Mouse (Mus musculus) MEL (cell line): ENCODE measurements around the gene Olfr1496.

ENCODE experiments used
- BHLHE40 ChIP-seq: IDR thresholded peaks from 2 replicates; pipeline ENCODE4 v1.6.1; 2012; ENCODE audit warnings: low read depth, mild to moderate bottlenecking, inconsistent platforms, low read length, improper control_type of control experiment, borderline replicate concordance
- CTCF ChIP-seq, 3 experiments: IDR thresholded peaks in 2 of 3; conservative IDR thresholded peaks in 1 of 3; 2 replicates each; pipeline ENCODE4 v1.5.1; 2011 to 2012; ENCODE audit warnings: low read length in 3 of 3, low read depth in 2 of 3, mild to moderate bottlenecking in 2 of 3, improper control_type of control experiment in 1 of 3, inconsistent platforms in 1 of 3, mixed read lengths in 1 of 3, moderate library complexity in 1 of 3; ENCODE audit not compliant: control insufficient read depth in 1 of 3, insufficient read depth in 1 of 3, poor library complexity in 1 of 3, severe bottlenecking in 1 of 3
- EP300 ChIP-seq, 2 experiments: IDR thresholded peaks; 2 replicates each; pipeline ENCODE4 v1.6.1; 2011; ENCODE audit warnings: improper control_type of control experiment in 2 of 2, low read length in 2 of 2, low read depth in 1 of 2, mild to moderate bottlenecking in 1 of 2
- MAFK ChIP-seq: IDR thresholded peaks from 2 replicates; pipeline ENCODE4 v1.6.1; 2011; ENCODE audit warnings: low read depth, mild to moderate bottlenecking, low read length, improper control_type of control experiment, borderline replicate concordance
- MYB ChIP-seq: IDR thresholded peaks from 2 replicates; pipeline ENCODE4 v1.6.1; 2011; ENCODE audit warnings: mild to moderate bottlenecking, low read depth, low read length, improper control_type of control experiment
- NRF1 ChIP-seq: IDR thresholded peaks from 2 replicates; pipeline ENCODE4 v1.6.1; 2014; ENCODE audit warnings: low read depth, mild to moderate bottlenecking, inconsistent platforms, low read length, improper control_type of control experiment, moderate library complexity; ENCODE audit not compliant: poor library complexity, insufficient read depth, severe bottlenecking
- POLR2A ChIP-seq, 2 experiments: IDR thresholded peaks; 2 replicates each; pipeline ENCODE4 v1.6.1; 2011 to 2012; ENCODE audit warnings: low read length in 2 of 2, mild to moderate bottlenecking in 2 of 2, control low read depth in 1 of 2, improper control_type of control experiment in 1 of 2, low read depth in 1 of 2, moderate library complexity in 1 of 2; ENCODE audit not compliant: control insufficient read depth in 1 of 2, insufficient read depth in 1 of 2, poor library complexity in 1 of 2
- POLR2AphosphoS2 ChIP-seq: IDR thresholded peaks from 2 replicates; pipeline ENCODE4 v1.6.1; 2011; ENCODE audit warnings: low read length, improper control_type of control experiment
- POLR2AphosphoS5 ChIP-seq: IDR thresholded peaks from 2 replicates; pipeline ENCODE4 v1.6.1; 2012; ENCODE audit warnings: low read depth, borderline replicate concordance, mild to moderate bottlenecking, inconsistent platforms, low read length, moderate library complexity, mixed read lengths
- SMC3 ChIP-seq: IDR thresholded peaks from 2 replicates; pipeline ENCODE4 v1.6.1; 2011; ENCODE audit warnings: low read depth, low read length, improper control_type of control experiment
- TBP ChIP-seq: IDR thresholded peaks from 2 replicates; pipeline ENCODE4 v1.8.0; 2011; ENCODE audit warnings: low read depth, low read length, improper control_type of control experiment
- USF1 ChIP-seq: IDR thresholded peaks from 2 replicates; pipeline ENCODE4 v1.6.1; 2014; ENCODE audit warnings: low read depth, mild to moderate bottlenecking, inconsistent platforms, low read length, improper control_type of control experiment, moderate library complexity
- USF2 ChIP-seq, 2 experiments: IDR thresholded peaks; 2 replicates each; pipeline ENCODE4 v1.6.1; 2011 to 2012; ENCODE audit warnings: improper control_type of control experiment in 2 of 2, low read length in 2 of 2, borderline replicate concordance in 1 of 2, inconsistent platforms in 1 of 2, low read depth in 1 of 2, mild to moderate bottlenecking in 1 of 2; ENCODE audit not compliant: insufficient read depth in 1 of 2
- ZC3H11A ChIP-seq: IDR thresholded peaks from 2 replicates; pipeline ENCODE4 v1.6.1; 2012; ENCODE audit warnings: low read depth, mild to moderate bottlenecking, inconsistent platforms, low read length, improper control_type of control experiment

DNA sequence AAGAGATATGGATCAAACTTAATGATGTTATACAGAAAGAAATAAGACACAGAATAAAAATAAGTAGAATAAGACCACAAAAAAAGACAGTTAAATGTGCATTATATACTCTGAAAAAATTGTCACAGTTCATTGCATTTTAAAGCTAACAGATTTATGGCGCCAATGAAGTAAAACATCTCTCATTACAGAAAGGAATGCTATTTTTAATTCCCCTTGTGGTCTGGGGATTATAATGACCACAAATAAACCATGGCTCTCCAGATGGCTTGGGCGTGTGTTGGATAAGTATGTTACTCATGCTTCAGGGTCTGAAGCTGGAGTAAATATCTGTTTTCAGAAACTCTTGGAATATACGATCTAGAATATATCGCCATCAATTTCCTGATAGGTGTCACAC, 38.2 kb upstream of the Olfr1496 start, which contains the start of gene Olfr1494:
- TF ChIP-seq TBP: no peak
- TF ChIP-seq NRF1: no peak
- no peak for TF ChIP-seq ZC3H11A
- TF ChIP-seq MAFK: no peak
- no peak for TF ChIP-seq CTCF (IDR thresholded peaks at IDR 0.05 in 2 of 3, conservative IDR thresholded peaks at IDR 0.05 in 1 of 3; ENCODE audit: control insufficient read depth in 1 of 3, insufficient read depth in 1 of 3, low read depth in 2 of 3, low read length in 3 of 3, poor library complexity in 1 of 3, severe bottlenecking in 1 of 3)
- no peak for TF ChIP-seq USF2 (IDR thresholded peaks at IDR 0.05; ENCODE audit: borderline replicate concordance in 1 of 2, insufficient read depth in 1 of 2, low read depth in 1 of 2, low read length in 2 of 2)
- no peak for TF ChIP-seq POLR2A (IDR thresholded peaks at IDR 0.05; ENCODE audit: control insufficient read depth in 1 of 2, insufficient read depth in 1 of 2, low read depth in 1 of 2, low read length in 2 of 2, poor library complexity in 1 of 2)
- TF ChIP-seq USF1: no peak
- no peak for TF ChIP-seq POLR2AphosphoS2
- no peak for TF ChIP-seq MYB
- no peak for TF ChIP-seq EP300 (IDR thresholded peaks at IDR 0.05; ENCODE audit: low read depth in 1 of 2, low read length in 2 of 2)
- TF ChIP-seq POLR2AphosphoS5: no peak
- no peak for TF ChIP-seq BHLHE40
- TF ChIP-seq SMC3: no peak
